Mouse (Mus musculus) naive thymus-derived CD4-positive, alpha-beta T cell, adult 2 months (primary cell): Measurements from ENCODE around the gene Ahcyl2.

Experiments used
- DNase-seq: peaks from one replicate; pipeline ENCODE4 v3.0.0-alpha.2; 2011; ENCODE audit warnings: low read depth

Gene Ahcyl2

GRCm38 (mm10) chr6:29770672-29771321 is 3.0 kb downstream of the Ahcyl2 start:
- no peak for DNase-seq

GRCm38 (mm10) chr6:29772236-29772635 is 4.4 kb downstream of the Ahcyl2 start:
- DNase-seq: no peak

GRCm38 (mm10) chr6:29774161-29774560 is 6.3 kb downstream of the Ahcyl2 start:
- no peak for DNase-seq

GRCm38 (mm10) chr6:29775609-29776008 is 7.8 kb downstream of the Ahcyl2 start:
- no peak for DNase-seq

- peak; percentile 35 for DNase-seq
Observed at GRCm38 (mm10) chr6:29776542-29777237, 8.9 kb downstream of the Ahcyl2 start.

- no peak for DNase-seq
Observed at GRCm38 (mm10) chr6:29777238-29777555, 9.4 kb downstream of the Ahcyl2 start.

GRCm38 (mm10) chr6:29780082-29780481 is 12.3 kb downstream of the Ahcyl2 start:
- DNase-seq: no peak

GRCm38 (mm10) chr6:29780571-29780970 is 12.8 kb downstream of the Ahcyl2 start:
- no peak for DNase-seq

- DNase-seq: no peak
Observed at GRCm38 (mm10) chr6:29782239-29782638, 14.4 kb downstream of the Ahcyl2 start.

- no peak for DNase-seq
Observed at GRCm38 (mm10) chr6:29783960-29784359, 16.1 kb downstream of the Ahcyl2 start.

- DNase-seq: no peak
Observed at GRCm38 (mm10) chr6:29784413-29785021, 16.7 kb downstream of the Ahcyl2 start.

GRCm38 (mm10) chr6:29785759-29786158 is 17.9 kb downstream of the Ahcyl2 start:
- no peak for DNase-seq

GRCm38 (mm10) chr6:29788779-29789350 is 21.1 kb downstream of the Ahcyl2 start:
- no peak for DNase-seq

- DNase-seq: no peak
Observed at GRCm38 (mm10) chr6:29790014-29790698, 22.3 kb downstream of the Ahcyl2 start.

GRCm38 (mm10) chr6:29793520-29793919 is 25.7 kb downstream of the Ahcyl2 start:
- DNase-seq: peak; percentile 40

GRCm38 (mm10) chr6:29794582-29794981 is 26.8 kb downstream of the Ahcyl2 start:
- no peak for DNase-seq

- no peak for DNase-seq
Observed at GRCm38 (mm10) chr6:29802979-29803378, 35.2 kb downstream of the Ahcyl2 start.

- no peak for DNase-seq
Observed at GRCm38 (mm10) chr6:29804006-29804405, 36.2 kb downstream of the Ahcyl2 start.

GRCm38 (mm10) chr6:29805381-29805780 is 37.6 kb downstream of the Ahcyl2 start:
- no peak for DNase-seq

GRCm38 (mm10) chr6:29812076-29812475 is 44.3 kb downstream of the Ahcyl2 start:
- DNase-seq: no peak

- DNase-seq: no peak
Observed at GRCm38 (mm10) chr6:29812651-29813050, 44.8 kb downstream of the Ahcyl2 start.

- DNase-seq: no peak
Observed at GRCm38 (mm10) chr6:29814616-29815015, 46.8 kb downstream of the Ahcyl2 start.

- no peak for DNase-seq
Observed at GRCm38 (mm10) chr6:29815060-29815459, 47.2 kb downstream of the Ahcyl2 start.
